Mouse (Mus musculus) cerebellum, adult 2 months (tissue): ENCODE results near the gene Agk. TPM values are rescaled to one million over a fixed set of nuclear protein-coding genes. Genes with fewer than 3 reads are reported as not detected.
A peak's percentile ranks its signal among the peaks of the same experiment; 100 is the strongest.

Source experiments
- DNase-seq, 2 experiments: peaks; one replicate each; pipeline ENCODE4 v3.0.0; 2021
- H3K27ac ChIP-seq: fragments of 200-500 bp; 2 replicates; pipeline ENCODE4 v1.5.1; 2012; ENCODE audit warnings: low read length, control low read depth, inconsistent platforms; ENCODE audit not compliant: insufficient read depth
- H3K27me3 ChIP-seq: fragments of 200-500 bp; 2 replicates; pipeline ENCODE4 v1.6.1; 2012; ENCODE audit warnings: inconsistent platforms, mild to moderate bottlenecking, low read length, moderate library complexity; ENCODE audit not compliant: control insufficient read depth, insufficient read depth
- H3K4me1 ChIP-seq: fragments of 200-500 bp; 2 replicates; pipeline ENCODE4 v1.6.1; 2011; ENCODE audit warnings: low read length; ENCODE audit not compliant: control insufficient read depth, insufficient read depth
- H3K4me3 ChIP-seq: fragments of 200-500 bp; replicated peaks from 2 replicates; pipeline ENCODE3; 2011; ENCODE audit warnings: mild to moderate bottlenecking, low read depth, low read length, control low read depth; ENCODE audit not compliant: insufficient read depth
- CTCF ChIP-seq: fragments of 200-500 bp; IDR thresholded peaks from 2 replicates; pipeline ENCODE4 v1.5.1; 2011; ENCODE audit warnings: low read depth, mild to moderate bottlenecking, control low read depth, low read length, moderate library complexity, borderline replicate concordance; ENCODE audit not compliant: insufficient read depth
- POLR2A ChIP-seq: fragments of 200-500 bp; IDR thresholded peaks from 2 replicates; pipeline ENCODE4 v1.6.1; 2011; ENCODE audit warnings: low read length, control low read depth, borderline replicate concordance; ENCODE audit not compliant: insufficient read depth
- WGBS: fragments of 180-500 bp; shearing (Covaris S2); methylation state at CpG from one replicate; pipeline ENCODE4 v1.1.7; 2018; 5-methylcytosine and 5-hydroxymethylcytosine counted together
- polyA plus RNA-seq: library from polyadenylated mRNA; depleted of rRNA; stranded (reverse); fragments of >200 nt; gene quantifications from 2 replicates; pipeline ENCODE4 v1.2.3, GENCODE M21; 2012; rRNA removed

The Agk gene
- 34.8 and 40.9 TPM in 2 replicates for polyA plus RNA-seq

GRCm38 (mm10) chr6:40324897-40325841 lies at the start of gene Agk:
Agk (plus strand) TSS chr6:40325172.
- peak within 1 kb of the TSS; percentile 79; the same call in 1 of the 2 replicates for H3K27ac ChIP-seq
- H3K4me1 ChIP-seq, result no peaks in the 10 kb centered on the region
- no peak for TF ChIP-seq CTCF
- peak; percentile 78 for TF ChIP-seq POLR2A
- WGBS, result 2% methylated on average over 52 of the region's 52 CpGs
- H3K27me3 ChIP-seq, result no peaks in the 10 kb centered on the region
- peak within 1 kb of the TSS; percentile 76 for H3K4me3 ChIP-seq
- peak; percentile 76 to 86 for DNase-seq

GRCm38 (mm10) chr6:40300707-40301106 lies 24.3 kb upstream of the Agk start:
- Histone ChIP-seq H3K27ac (no peak overlapping the region), H3K4me1 (no peaks in the 10 kb centered on the region), H3K4me3 (no peak overlapping the region), H3K27me3 (no peaks in the 10 kb centered on the region)
- no peak for TF ChIP-seq POLR2A
- TF ChIP-seq CTCF, result no peak
- WGBS, result 83% methylated on average over 5 of the region's 5 CpGs
- no peak for DNase-seq

GRCm38 (mm10) chr6:40303379-40303778 lies 21.6 kb upstream of the Agk start:
- H3K4me1 ChIP-seq, result no peaks in the 10 kb centered on the region
- 13% methylated on average over 6 of the region's 6 CpGs for WGBS
- TF ChIP-seq CTCF, result peak; percentile 77
- no peak for TF ChIP-seq POLR2A
- H3K27me3 ChIP-seq, result no peaks in the 10 kb centered on the region
- DNase-seq, result peak; percentile 72 to 75
- H3K27ac ChIP-seq, result no peak overlapping the region
- no peak overlapping the region for H3K4me3 ChIP-seq

- TF ChIP-seq POLR2A (no peak), CTCF (no peak)
- Histone ChIP-seq H3K27ac (no peak overlapping the region), H3K27me3 (no peaks in the 10 kb centered on the region), H3K4me1 (no peaks in the 10 kb centered on the region), H3K4me3 (no peak overlapping the region)
- no peak for DNase-seq
These were observed 20.0 kb upstream of the Agk start for GRCm38 (mm10) chr6:40304972-40305371.

GRCm38 (mm10) chr6:40326341-40326740 lies 1.4 kb downstream of the Agk start:
- Histone ChIP-seq H3K27ac (no peak overlapping the region), H3K27me3 (no peaks in the 10 kb centered on the region), H3K4me1 (no peaks in the 10 kb centered on the region), H3K4me3 (no peak overlapping the region)
- no peak for TF ChIP-seq CTCF
- no peak for TF ChIP-seq POLR2A
- 88% methylated on average over 8 of the region's 8 CpGs for WGBS
- peak in 1 of 2 experiments; percentile 5 for DNase-seq

DNA sequence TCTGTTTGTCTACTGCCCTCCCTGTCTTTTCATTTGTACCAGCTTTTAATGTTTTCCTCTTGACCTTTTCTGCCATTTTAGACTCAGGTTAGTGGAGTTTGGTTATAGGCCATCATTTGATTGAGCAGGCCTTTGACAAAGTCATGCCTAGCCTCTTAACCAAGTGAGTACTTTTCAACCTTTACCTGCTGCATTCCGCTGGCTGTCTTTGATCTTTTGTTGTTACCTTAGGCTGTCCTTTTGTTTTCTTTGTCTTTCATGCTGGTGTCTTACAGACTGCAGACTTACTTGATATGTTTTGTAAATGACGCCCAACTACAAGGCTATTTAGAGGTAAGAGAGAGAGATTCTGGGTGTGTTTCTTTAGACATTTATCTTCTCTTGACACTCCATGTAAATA lies 8.5 kb downstream of the Agk start:
- H3K27ac ChIP-seq, result no peak overlapping the region
- no peak overlapping the region for H3K4me3 ChIP-seq
- no peak for TF ChIP-seq CTCF
- TF ChIP-seq POLR2A, result no peak
- WGBS, result 91% methylated on average over 2 of the region's 2 CpGs
- DNase-seq, result no peak
- no peaks in the 10 kb centered on the region for H3K27me3 ChIP-seq
- no peaks in the 10 kb centered on the region for H3K4me1 ChIP-seq

DNA sequence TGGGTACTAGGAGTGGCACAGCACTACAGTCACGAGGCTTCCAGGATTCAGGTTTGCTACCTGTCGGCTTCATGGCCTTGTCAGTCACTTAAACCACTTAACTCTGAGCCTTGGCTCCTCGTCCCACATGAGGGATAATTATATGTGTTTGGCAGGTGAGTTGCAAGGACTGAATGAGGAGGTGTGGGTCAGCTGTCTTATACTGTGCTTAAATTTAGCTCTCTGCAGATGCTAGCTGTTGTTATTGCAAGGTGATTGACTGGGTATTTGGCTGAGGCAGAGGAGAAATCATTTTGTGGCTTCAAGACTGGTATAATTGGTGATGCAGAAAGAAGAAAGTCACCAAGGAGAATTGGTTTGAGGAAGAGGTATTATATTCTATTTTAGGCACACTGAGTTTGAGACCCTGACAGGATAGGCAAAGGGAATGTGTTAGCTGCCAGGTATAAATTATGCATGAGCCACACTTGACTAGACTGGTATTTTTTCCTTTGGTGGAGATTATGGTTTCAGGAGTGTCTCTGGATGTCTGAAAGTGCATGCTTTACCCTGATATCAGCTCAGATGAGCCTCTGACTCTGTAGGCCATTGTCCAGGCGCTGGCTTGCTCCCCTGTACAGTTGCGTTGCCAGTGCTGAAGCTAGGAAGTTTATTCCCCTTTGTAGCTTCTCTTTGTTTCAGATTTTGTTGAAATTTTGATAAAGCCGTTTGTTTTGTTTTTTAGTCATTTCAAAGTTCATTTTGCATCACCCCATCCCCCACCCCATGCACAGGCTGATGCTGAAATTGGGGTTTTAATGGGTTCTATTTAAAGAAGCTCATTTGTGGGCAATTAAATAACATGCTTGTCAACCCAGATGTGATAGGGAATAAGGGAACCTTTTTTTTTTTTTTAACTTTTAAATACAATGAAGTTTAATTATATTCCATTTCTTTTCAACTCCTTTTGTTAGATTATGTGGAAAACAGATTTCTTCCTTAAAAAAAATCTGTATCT lies 12.1 kb downstream of the Agk start:
- no peak for TF ChIP-seq CTCF
- TF ChIP-seq POLR2A, result no peak
- no peak overlapping the region for H3K27ac ChIP-seq

DNA sequence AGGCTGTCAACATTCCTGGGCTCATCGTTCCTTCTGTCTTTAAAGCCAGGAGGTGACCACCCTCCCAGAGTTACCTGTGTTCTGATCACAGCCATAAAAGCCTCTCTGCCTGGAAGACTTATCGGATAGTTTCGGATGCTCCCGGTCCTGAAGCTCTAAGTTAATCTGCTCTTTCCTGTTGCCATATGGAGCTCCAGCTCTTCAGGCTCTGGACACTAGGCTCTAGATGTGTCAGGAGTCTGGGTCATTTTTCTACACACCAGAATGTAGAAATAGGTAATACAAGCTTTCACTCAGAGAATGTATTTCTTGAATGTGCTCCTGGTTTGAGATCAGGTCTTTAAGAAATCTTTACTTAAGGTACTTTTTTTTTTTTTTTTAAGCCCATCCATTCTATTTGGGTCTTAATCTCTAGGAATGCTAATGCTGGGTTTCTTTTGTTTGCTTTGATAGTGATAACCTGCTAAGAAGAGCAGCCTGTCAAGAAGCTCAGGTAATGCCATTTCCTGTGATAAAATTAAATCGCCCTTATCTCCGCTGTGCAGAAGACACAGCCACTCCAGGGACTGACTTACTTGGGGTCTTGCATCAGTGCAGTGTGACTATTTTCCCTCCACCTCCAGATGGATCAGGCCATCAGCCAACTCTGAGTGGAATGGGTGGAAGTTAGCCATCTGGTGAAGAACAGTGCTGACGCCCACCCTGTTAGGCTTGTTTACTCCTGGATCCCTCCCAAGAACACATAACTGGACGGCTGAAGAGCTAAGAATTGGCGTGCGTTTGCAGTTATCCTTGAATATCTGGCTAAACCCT lies 22.2 kb downstream of the Agk start:
- DNase-seq, result peak; percentile 46 to 59
- Histone ChIP-seq H3K4me3 (no peak overlapping the region), H3K27me3 (no peaks in the 10 kb centered on the region), H3K4me1 (peaks cover 4% of the 10 kb centered on the region), H3K27ac (peak overlapping the region; percentile 45; the same call in 1 of the 2 replicates)
- TF ChIP-seq POLR2A (no peak), CTCF (no peak)
- 13% methylated on average over 10 of the region's 10 CpGs for WGBS

More for the DNA sequence above, 12.1 kb downstream of the Agk start:
- WGBS, result 92% methylated on average over 6 of the region's 6 CpGs
- Histone ChIP-seq H3K27me3 (no peaks in the 10 kb centered on the region), H3K4me3 (no peak overlapping the region), H3K4me1 (no peaks in the 10 kb centered on the region)
- DNase-seq, result no peak
